Comparison of ENCODE assay signal across 26 mouse cellular contexts in the genomic region with DNA sequence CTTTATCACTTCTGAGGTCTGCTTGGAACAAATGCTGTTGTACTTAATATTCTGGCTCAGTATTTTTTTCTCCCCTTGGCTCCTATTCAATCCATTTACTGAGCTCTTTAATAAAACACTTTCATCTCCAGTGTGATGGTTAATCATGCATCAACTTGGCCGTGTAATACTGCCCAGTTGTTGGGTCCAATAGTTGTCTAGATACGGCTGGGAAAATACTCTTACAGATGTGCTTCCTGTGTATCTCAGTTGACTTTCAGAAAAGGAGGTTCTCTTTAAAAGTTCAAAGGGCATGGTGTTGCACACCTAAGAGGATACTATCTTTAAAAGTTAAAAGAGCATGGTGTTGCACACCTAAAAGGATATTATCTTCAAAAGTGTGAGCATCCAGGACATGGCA.
DNase-seq lines count a peak whose midpoint lies in the region; ATAC-seq lines count a peak whose summit lies in the region.
"Had no signal": no experiment of that assay in that cellular context is flagged by ENCODE, and none has a peak within 500 bp of the region (broad histone marks: within the 10 kb centered on the region; RNA-seq: fewer than 3 reads in every experiment).

No protein-coding gene starts in this region.

- H3K27me3 ChIP-seq in kidney, embryonic 15.5 days = no peaks in the 10 kb centered on the region
- H3K27me3 ChIP-seq in intestine, embryonic 15.5 days (replicated peaks) = no peaks in the 10 kb centered on the region
- H3K27me3 ChIP-seq: embryonic facial prominence, embryonic 12.5 days; embryonic facial prominence, embryonic 15.5 days; forebrain, embryonic 12.5 days; forebrain, embryonic 15.5 days had no signal

- peak; percentile 39 to 44 for DNase-seq in kidney, adult 8-10 months
- peak; percentile 9 for DNase-seq in CD4-positive helper T cell, adult 2 months (ENCODE audit: low read depth, low spot score)
- DNase-seq in naive thymus-derived CD4-positive, alpha-beta T cell, adult 2 months (ENCODE audit: low read depth) = peak; percentile 23
- no peak for DNase-seq in right cerebral cortex, postnatal 25 days
- DNase-seq: adrenal gland, adult 8-10 months; adrenal gland, postnatal 25 days; B cell, adult 2 months; cerebellum, adult 18-20 months; cerebellum, adult 9-10 months; cerebellum, postnatal 14 days; gastrocnemius, postnatal 36 days; heart, adult 2 months; heart, postnatal 14 days; heart, postnatal 4 days had no signal

- H3K4me2 ChIP-seq in kidney, embryonic 15.5 days = no peak overlapping the region
- H3K4me2 ChIP-seq in intestine, embryonic 15.5 days (replicated peaks) = no peak overlapping the region
- H3K4me2 ChIP-seq: embryonic facial prominence, embryonic 12.5 days; embryonic facial prominence, embryonic 15.5 days; forebrain, embryonic 12.5 days; forebrain, embryonic 15.5 days; heart, embryonic 13.5 days; hindbrain, embryonic 14.5 days had no signal

- no peaks in the 10 kb centered on the region for H3K9me3 ChIP-seq in kidney, embryonic 15.5 days (replicated peaks)
- no peaks in the 10 kb centered on the region for H3K9me3 ChIP-seq in intestine, embryonic 15.5 days
- H3K9me3 ChIP-seq: embryonic facial prominence, embryonic 12.5 days; embryonic facial prominence, embryonic 15.5 days; forebrain, embryonic 12.5 days; forebrain, embryonic 15.5 days; heart, embryonic 10.5 days; heart, embryonic 13.5 days had no signal

- no peak overlapping the region for H3K27ac ChIP-seq in kidney, embryonic 15.5 days
- H3K27ac ChIP-seq in intestine, embryonic 15.5 days = no peak overlapping the region
- H3K27ac ChIP-seq: embryonic facial prominence, embryonic 12.5 days; embryonic facial prominence, embryonic 15.5 days; forebrain, embryonic 12.5 days; forebrain, embryonic 15.5 days; heart, adult 2 months; heart, embryonic 10.5 days; heart, embryonic 13.5 days; hindbrain, embryonic 14.5 days; hindbrain, postnatal 0 days had no signal

- 61% methylated on average over 2 of the region's 2 CpGs for WGBS in kidney, embryonic 15.5 days
- 69% methylated on average over 2 of the region's 2 CpGs for WGBS in intestine, embryonic 15.5 days

- no peak for ATAC-seq in kidney, embryonic 15.5 days (replicated peaks; ENCODE audit: low FRiP score)
- peak; percentile 8; the same call in 1 of the 2 replicates for ATAC-seq in intestine, embryonic 15.5 days
- no peak for ATAC-seq in cerebellum, adult (ENCODE audit: insufficient number of reproducible peaks, low FRiP score, low TSS enrichment)
- ATAC-seq: activated CD4-positive, CD25-positive, alpha-beta regulatory T cell, adult 4 months; forebrain, embryonic 15.5 days; hindbrain, postnatal 0 days had no signal

- no peaks in the 10 kb centered on the region for H3K4me1 ChIP-seq in kidney, embryonic 15.5 days
- no peaks in the 10 kb centered on the region; the same call in 1 of the 2 replicates for H3K4me1 ChIP-seq in intestine, embryonic 15.5 days (replicated peaks)
- H3K4me1 ChIP-seq: embryonic facial prominence, embryonic 12.5 days; embryonic facial prominence, embryonic 15.5 days; forebrain, embryonic 12.5 days; forebrain, embryonic 15.5 days; heart, embryonic 10.5 days; heart, embryonic 13.5 days had no signal

- no peak overlapping the region for H3K9ac ChIP-seq in kidney, embryonic 15.5 days
- H3K9ac ChIP-seq in intestine, embryonic 15.5 days = no peak overlapping the region
- H3K9ac ChIP-seq: embryonic facial prominence, embryonic 12.5 days; embryonic facial prominence, embryonic 15.5 days; forebrain, embryonic 12.5 days; forebrain, embryonic 15.5 days; heart, embryonic 13.5 days; hindbrain, embryonic 14.5 days had no signal

- H3K4me3 ChIP-seq in kidney, embryonic 15.5 days (replicated peaks) = no peak overlapping the region
- H3K4me3 ChIP-seq in intestine, embryonic 15.5 days (replicated peaks) = no peak overlapping the region
- H3K4me3 ChIP-seq: embryonic facial prominence, embryonic 12.5 days; embryonic facial prominence, embryonic 15.5 days; forebrain, embryonic 12.5 days; forebrain, embryonic 15.5 days; heart, adult 2 months; heart, embryonic 10.5 days; heart, embryonic 13.5 days had no signal

- H3K36me3 ChIP-seq in kidney, embryonic 15.5 days = no peaks in the 10 kb centered on the region
- H3K36me3 ChIP-seq in intestine, embryonic 15.5 days = no peaks in the 10 kb centered on the region
- H3K36me3 ChIP-seq: embryonic facial prominence, embryonic 12.5 days; embryonic facial prominence, embryonic 15.5 days; forebrain, embryonic 12.5 days; forebrain, embryonic 15.5 days; heart, embryonic 10.5 days; heart, embryonic 13.5 days had no signal
